Mouse (Mus musculus): ENCODE results near the gene Scgb1b19.
"Not testable (repeated sequence)": the region's sequence is repeated elsewhere in the genome, so short reads cannot be mapped to it uniquely, and the experiment has no call there.

DNA sequence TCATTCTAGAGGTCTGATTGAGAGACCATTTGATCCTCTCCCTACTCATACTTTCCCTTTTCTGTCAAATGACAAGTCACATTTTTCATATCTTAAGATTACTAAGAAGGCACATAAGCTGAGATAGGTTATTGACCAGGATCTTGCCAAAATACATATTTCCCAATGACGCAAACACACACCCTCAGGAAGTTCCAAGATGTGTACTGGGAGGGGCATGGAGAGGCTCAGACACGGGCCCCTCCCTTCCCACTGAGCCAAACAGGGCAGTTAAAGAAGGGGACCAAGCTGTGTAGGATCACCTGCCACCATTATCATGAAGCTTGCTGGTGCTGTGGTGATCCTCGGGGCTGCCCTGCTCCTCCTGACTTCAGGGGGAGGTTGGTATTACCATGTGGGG, at the start of gene Scgb1b19:
- not testable (repeated sequence) for TF ChIP-seq POLR2AphosphoS2 (IDR thresholded peaks at IDR 0.05; ENCODE audit: low read depth, low read length); ZC3H11A (IDR thresholded peaks at IDR 0.05; ENCODE audit: low read depth, low read length); CHD1 (IDR thresholded peaks at IDR 0.05; ENCODE audit: low read depth, low read length); MEF2A (IDR thresholded peaks at IDR 0.05; ENCODE audit: borderline replicate concordance, low read depth, low read length); MAX (IDR thresholded peaks at IDR 0.05; ENCODE audit: low read length); USF1 (IDR thresholded peaks at IDR 0.05; ENCODE audit: low read depth, low read length); POLR2A (IDR thresholded peaks at IDR 0.05; ENCODE audit: low read depth, low read length); CTCF (conservative IDR thresholded peaks at IDR 0.05 in 1 of 2, IDR thresholded peaks at IDR 0.05 in 1 of 2; ENCODE audit: low read depth in 2 of 2, low read length in 2 of 2)
